Comparison of ENCODE assay signal across 9 mouse cellular contexts in the genomic region with DNA sequence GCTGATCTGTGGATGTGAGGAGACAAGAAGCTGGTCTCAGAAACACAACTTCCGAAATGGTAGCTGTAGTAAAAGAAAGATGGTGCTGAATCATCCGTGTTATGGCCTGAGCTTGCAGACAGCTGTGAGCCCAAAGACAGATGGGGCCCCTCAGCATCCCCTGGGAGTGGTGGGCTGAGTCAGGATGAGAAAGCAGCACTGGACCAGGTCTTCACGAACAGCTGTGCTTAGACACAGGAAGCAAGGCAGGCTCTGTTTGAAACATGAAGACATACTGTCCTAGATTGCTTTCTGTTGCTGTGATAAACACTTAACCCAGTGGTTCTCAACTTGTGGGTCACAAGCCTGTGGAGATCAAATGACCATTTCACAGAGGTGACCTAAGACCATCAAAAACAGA. TPM values are rescaled to one million over a fixed set of nuclear protein-coding genes. Genes with fewer than 3 reads are reported as not detected.
DNase-seq lines count a peak whose midpoint lies in the region; ATAC-seq and TF ChIP-seq lines count a peak whose summit lies in the region.
"Had no signal": no experiment of that assay in that cellular context is flagged by ENCODE, and none has a peak within 500 bp of the region (broad histone marks: within the 10 kb centered on the region; RNA-seq: fewer than 3 reads in every experiment).

No protein-coding gene starts in this region.

- H3K9ac ChIP-seq in intestine, postnatal 0 days (ENCODE audit: low read depth, low read length), result no peak overlapping the region
- H3K9ac ChIP-seq: midbrain, embryonic 15.5 days had no signal

- no peak for TF ChIP-seq CTCF in intestine, postnatal 0 days (IDR thresholded peaks at IDR 0.05; ENCODE audit: low read depth)

- 58% methylated on average over 3 of the region's 3 CpGs for WGBS in intestine, postnatal 0 days

- H3K27ac ChIP-seq in intestine, postnatal 0 days (ENCODE audit: low read depth, low read length), result no peak overlapping the region
- H3K27ac ChIP-seq: midbrain, embryonic 15.5 days had no signal

- H3K9me3 ChIP-seq in intestine, postnatal 0 days (ENCODE audit: control insufficient read depth), result no peaks in the 10 kb centered on the region
- H3K9me3 ChIP-seq: midbrain, embryonic 15.5 days had no signal

- 0 out of 2 replicates have a peak, but pooled peaks have one; percentile 31 for ATAC-seq in intestine, postnatal 0 days
- ATAC-seq in activated CD4-positive, CD25-positive, alpha-beta regulatory T cell, adult 4 months, result no peak
- ATAC-seq: midbrain, embryonic 15.5 days had no signal

- no peak overlapping the region for H3K4me2 ChIP-seq in intestine, postnatal 0 days (replicated peaks; ENCODE audit: low read depth)
- H3K4me2 ChIP-seq: midbrain, embryonic 15.5 days had no signal

- no peaks in the 10 kb centered on the region for H3K36me3 ChIP-seq in intestine, postnatal 0 days (ENCODE audit: control insufficient read depth, insufficient read depth)
- H3K36me3 ChIP-seq: midbrain, embryonic 15.5 days had no signal

- peak; percentile 10 to 28 for DNase-seq in spleen, postnatal 14 days (ENCODE audit: low spot score in 2 of 2)
- no peak for DNase-seq in spleen, adult 18-20 months
- peak; percentile 50 for DNase-seq in gastrocnemius, postnatal 10 days
- DNase-seq in thymus, postnatal 14 days, result peak; percentile 67
- DNase-seq in adrenal gland, adult (ENCODE audit: inconsistent age in 2 of 2, low spot score in 1 of 2), result no peak
- DNase-seq in urinary bladder, postnatal 10 days (ENCODE audit: low spot score), result no peak

- no peak overlapping the region for H3K4me3 ChIP-seq in intestine, postnatal 0 days (ENCODE audit: low read depth, low read length)
- H3K4me3 ChIP-seq: midbrain, embryonic 15.5 days had no signal

- peaks cover 5% of the 10 kb centered on the region; the same call in 1 of the 2 replicates for H3K4me1 ChIP-seq in intestine, postnatal 0 days (replicated peaks; ENCODE audit: control insufficient read depth, insufficient read depth, low read length)
- H3K4me1 ChIP-seq: midbrain, embryonic 15.5 days had no signal

- H3K27me3 ChIP-seq in intestine, postnatal 0 days (replicated peaks; ENCODE audit: control insufficient read depth, insufficient read depth, low read length), result no peaks in the 10 kb centered on the region
- H3K27me3 ChIP-seq: midbrain, embryonic 15.5 days had no signal

RNA-seq across cellular contexts. Expression of gene Gadd45a, which starts 49.6 kb away (rescaled TPM):
- total RNA-seq in gastrocnemius, postnatal 10 days (2021), result 10 to 100 TPM; 43.1 to 82.0 TPM
- 68.1 and 74.0 TPM in 2 replicates for polyA plus RNA-seq in intestine, postnatal 0 days (2015; fragmentation: Nextera tagmentation; extraction: Ambion mirVana)
- polyA plus RNA-seq in activated CD4-positive, CD25-positive, alpha-beta regulatory T cell, adult 4 months (2017; shearing (Covaris generic)), result 1 to 10 TPM; 4.1 to 5.6 TPM

Comparison
In these comparisons a context has a peak if more than half of its experiments do, and no peak if none do; other contexts are left out.
1. DNase-seq: peak in spleen, postnatal 14 days (2 of 2), gastrocnemius, postnatal 10 days (single experiment) and thymus, postnatal 14 days (single experiment); none in spleen, adult 18-20 months (0 of 2), adrenal gland, adult (0 of 2) and urinary bladder, postnatal 10 days (single experiment).
2. RNA of gene Gadd45a, which starts 49.6 kb away (polyA plus RNA-seq): 68.1 to 74.0 TPM in intestine, postnatal 0 days; 4.1 to 5.6 TPM in activated CD4-positive, CD25-positive, alpha-beta regulatory T cell, adult 4 months; every median in the first group is over 10 times any median in the second.